Mouse (Mus musculus): ENCODE measurements at regions not wholly inside any gene's neighbourhood (a gene's known extent, or its start where the extent isn't known, plus 50 kb on each side); places are given as distances from the start of the nearest gene placed in this dataset. TPM values are rescaled to one million over a fixed set of nuclear protein-coding genes. Genes with fewer than 3 reads are reported as not detected.

DNA sequence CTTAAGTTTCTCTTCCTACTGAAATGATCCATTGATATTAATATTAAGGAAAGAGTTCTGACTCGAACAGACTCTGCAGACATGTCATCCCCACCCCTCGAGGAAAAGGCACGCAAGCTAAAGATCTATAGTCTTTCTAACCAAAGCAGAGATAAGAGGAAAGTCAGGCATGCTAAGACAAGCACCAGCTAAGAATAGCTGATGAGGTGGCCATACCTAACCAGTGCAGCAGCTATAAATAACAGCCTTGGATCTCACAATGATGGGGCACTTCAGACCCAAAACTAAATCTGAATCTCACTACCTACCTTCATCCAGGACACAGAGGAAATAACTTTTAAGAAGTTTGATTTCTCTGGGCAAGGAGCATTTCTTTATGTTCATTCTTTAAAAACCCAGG is 386.4 kb upstream of the Fat1 start:
- Histone ChIP-seq H3K4me2 (replicated peaks; ENCODE audit: low read depth) (no peak overlapping the region), H3K27me3 (replicated peaks; ENCODE audit: control insufficient read depth, insufficient read depth, low read length) (no peaks in the 10 kb centered on the region), H3K4me3 (ENCODE audit: low read depth, low read length) (no peak overlapping the region), H3K27ac (ENCODE audit: low read depth, low read length) (no peak overlapping the region), H3K9me3 (ENCODE audit: control insufficient read depth) (no peaks in the 10 kb centered on the region), H3K9ac (ENCODE audit: low read depth, low read length) (no peak overlapping the region), H3K4me1 (replicated peaks; ENCODE audit: control insufficient read depth, insufficient read depth, low read length) (no peaks in the 10 kb centered on the region), H3K36me3 (ENCODE audit: control insufficient read depth, insufficient read depth) (no peaks in the 10 kb centered on the region)
- no peak for TF ChIP-seq CTCF (IDR thresholded peaks at IDR 0.05; ENCODE audit: low read depth)
- WGBS, result 67% methylated on average over 3 of the region's 3 CpGs
- no peak for ATAC-seq

DNA sequence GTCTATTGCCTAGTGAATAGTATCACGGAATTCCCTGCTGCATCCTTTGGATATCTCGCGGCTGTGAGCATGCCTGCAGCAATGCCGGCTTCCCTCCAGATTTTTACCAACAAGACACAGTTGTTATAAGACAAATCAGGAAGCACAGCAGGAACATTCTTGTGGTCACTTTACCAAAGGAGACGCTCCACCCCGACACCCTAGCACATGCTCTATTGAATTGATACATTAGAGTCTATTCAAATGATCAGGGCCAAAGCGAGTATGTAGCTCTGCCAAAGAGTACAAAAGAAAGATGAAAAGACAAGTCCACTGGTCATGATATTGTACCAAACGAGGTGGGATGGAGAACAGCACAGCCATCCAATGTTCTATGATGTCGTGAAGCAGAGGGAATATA is 376.1 kb upstream of the Fat1 start:
- no peaks in the 10 kb centered on the region for H3K36me3 ChIP-seq (ENCODE audit: control insufficient read depth, insufficient read depth)
- H3K27ac ChIP-seq (ENCODE audit: low read depth, low read length), result no peak overlapping the region
- no peaks in the 10 kb centered on the region for H3K4me1 ChIP-seq (replicated peaks; ENCODE audit: control insufficient read depth, insufficient read depth, low read length)
- 86% methylated on average over 9 of the region's 9 CpGs for WGBS
- TF ChIP-seq CTCF (IDR thresholded peaks at IDR 0.05; ENCODE audit: low read depth), result no peak
- ATAC-seq, result no peak
- H3K9me3 ChIP-seq (ENCODE audit: control insufficient read depth), result no peaks in the 10 kb centered on the region
- H3K4me3 ChIP-seq (ENCODE audit: low read depth, low read length), result no peak overlapping the region
- H3K9ac ChIP-seq (ENCODE audit: low read depth, low read length), result no peak overlapping the region
- no peaks in the 10 kb centered on the region for H3K27me3 ChIP-seq (replicated peaks; ENCODE audit: control insufficient read depth, insufficient read depth, low read length)
- no peak overlapping the region for H3K4me2 ChIP-seq (replicated peaks; ENCODE audit: low read depth)

DNA sequence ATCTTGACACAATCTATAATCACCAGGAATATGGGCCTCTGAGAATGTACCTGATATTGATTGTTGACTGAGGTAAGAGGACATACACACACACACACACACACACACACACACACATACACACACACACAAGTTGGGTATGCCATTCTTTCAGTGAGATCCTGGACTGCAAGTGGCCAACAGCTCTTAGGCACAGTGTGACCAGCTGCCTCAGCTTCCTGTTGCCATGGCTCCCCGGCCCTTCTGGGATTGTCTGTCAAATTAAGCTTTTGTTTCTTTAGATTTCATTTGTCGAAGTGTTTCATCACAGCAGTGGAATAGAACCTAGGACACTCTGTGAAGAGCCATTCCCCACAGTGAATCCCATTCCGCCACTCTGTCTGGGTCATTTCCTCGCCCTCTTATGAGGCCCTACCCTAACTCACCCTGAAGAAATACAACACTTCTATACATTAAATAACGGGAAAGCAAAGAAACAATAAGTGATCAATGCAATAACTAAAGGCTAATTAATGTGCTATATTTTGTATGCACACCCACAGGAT is 358.9 kb upstream of the Fat1 start:
- Histone ChIP-seq H3K9me3 (ENCODE audit: control insufficient read depth) (no peaks in the 10 kb centered on the region), H3K4me1 (replicated peaks; ENCODE audit: control insufficient read depth, insufficient read depth, low read length) (no peaks in the 10 kb centered on the region), H3K36me3 (ENCODE audit: control insufficient read depth, insufficient read depth) (no peaks in the 10 kb centered on the region), H3K4me2 (replicated peaks; ENCODE audit: low read depth) (no peak overlapping the region), H3K4me3 (ENCODE audit: low read depth, low read length) (no peak overlapping the region), H3K27ac (ENCODE audit: low read depth, low read length) (no peak overlapping the region), H3K9ac (ENCODE audit: low read depth, low read length) (no peak overlapping the region), H3K27me3 (replicated peaks; ENCODE audit: control insufficient read depth, insufficient read depth, low read length) (no peaks in the 10 kb centered on the region)
- WGBS, result 82% methylated on average over 5 of the region's 5 CpGs
- ATAC-seq, result no peak
- TF ChIP-seq CTCF (IDR thresholded peaks at IDR 0.05; ENCODE audit: low read depth), result no peak

DNA sequence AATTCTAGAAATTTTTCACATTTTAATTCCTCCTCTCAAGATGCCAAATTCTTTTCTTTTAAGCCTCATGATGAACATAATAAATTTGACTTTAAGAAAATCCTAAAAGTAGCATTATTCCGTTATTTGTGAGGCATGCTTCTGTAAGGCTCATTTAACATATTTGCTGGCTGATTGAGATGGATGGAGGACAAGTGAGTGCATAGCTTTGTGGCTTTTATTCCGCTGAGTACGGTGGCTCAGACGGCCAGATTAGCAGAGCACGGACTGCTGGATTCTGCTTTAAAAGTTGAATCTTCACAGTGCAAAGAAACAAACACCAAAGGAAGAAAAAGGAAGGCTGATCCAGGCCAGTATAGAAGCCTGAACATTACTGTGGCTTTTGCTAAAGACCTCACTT is 358.3 kb upstream of the Fat1 start:
- no peaks in the 10 kb centered on the region for H3K4me1 ChIP-seq (replicated peaks; ENCODE audit: control insufficient read depth, insufficient read depth, low read length)
- H3K27me3 ChIP-seq (replicated peaks; ENCODE audit: control insufficient read depth, insufficient read depth, low read length), result no peaks in the 10 kb centered on the region
- ATAC-seq, result no peak
- TF ChIP-seq CTCF (IDR thresholded peaks at IDR 0.05; ENCODE audit: low read depth), result no peak
- no peak overlapping the region for H3K4me2 ChIP-seq (replicated peaks; ENCODE audit: low read depth)
- 84% methylated on average over 5 of the region's 5 CpGs for WGBS
- no peaks in the 10 kb centered on the region for H3K36me3 ChIP-seq (ENCODE audit: control insufficient read depth, insufficient read depth)
- H3K9me3 ChIP-seq (ENCODE audit: control insufficient read depth), result no peaks in the 10 kb centered on the region
- H3K27ac ChIP-seq (ENCODE audit: low read depth, low read length), result no peak overlapping the region
- H3K9ac ChIP-seq (ENCODE audit: low read depth, low read length), result no peak overlapping the region
- H3K4me3 ChIP-seq (ENCODE audit: low read depth, low read length), result no peak overlapping the region

Small RNA genes in the stretch of these regions (microRNA-seq; reads per million reads assigned to microRNA genes)
- not detected for gene Gm26241
